Mouse (Mus musculus) 3T3-L1 (cell line): ENCODE measurements around the gene Ppp1r12b.

ENCODE experiments used
- DNase-seq: peaks from one replicate; pipeline ENCODE4 v3.0.0-alpha.2; 2015; ENCODE audit warnings: low read depth, low spot score

The Ppp1r12b gene

DNA sequence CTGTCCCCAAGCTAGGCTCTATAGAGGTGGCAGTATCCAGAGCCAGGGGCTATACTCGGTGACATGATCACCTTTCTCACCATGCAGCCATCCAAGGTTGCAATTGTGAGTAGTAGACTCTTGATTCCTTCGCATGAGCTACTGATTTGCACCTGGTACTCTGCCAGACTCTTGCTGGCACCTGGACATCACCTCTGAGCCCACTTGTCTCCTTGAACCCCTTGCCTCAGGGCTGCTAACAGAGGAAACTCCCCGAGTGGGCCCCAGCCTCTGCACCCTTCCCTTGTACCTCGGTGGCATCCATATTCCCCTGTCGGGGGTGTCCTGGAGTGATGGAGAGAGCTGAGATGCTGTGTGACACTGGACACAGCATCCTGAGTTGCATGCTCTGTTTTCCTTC, 234.3 kb downstream of the Ppp1r12b start:
- DNase-seq, result no peak

- DNase-seq, result no peak
Observed at GRCm38 (mm10) chr1:134719718-134720304, 235.9 kb downstream of the Ppp1r12b start.

GRCm38 (mm10) chr1:134715092-134715491, 240.7 kb downstream of the Ppp1r12b start:
- no peak for DNase-seq

GRCm38 (mm10) chr1:134714166-134714565, 241.6 kb downstream of the Ppp1r12b start:
- no peak for DNase-seq

DNA sequence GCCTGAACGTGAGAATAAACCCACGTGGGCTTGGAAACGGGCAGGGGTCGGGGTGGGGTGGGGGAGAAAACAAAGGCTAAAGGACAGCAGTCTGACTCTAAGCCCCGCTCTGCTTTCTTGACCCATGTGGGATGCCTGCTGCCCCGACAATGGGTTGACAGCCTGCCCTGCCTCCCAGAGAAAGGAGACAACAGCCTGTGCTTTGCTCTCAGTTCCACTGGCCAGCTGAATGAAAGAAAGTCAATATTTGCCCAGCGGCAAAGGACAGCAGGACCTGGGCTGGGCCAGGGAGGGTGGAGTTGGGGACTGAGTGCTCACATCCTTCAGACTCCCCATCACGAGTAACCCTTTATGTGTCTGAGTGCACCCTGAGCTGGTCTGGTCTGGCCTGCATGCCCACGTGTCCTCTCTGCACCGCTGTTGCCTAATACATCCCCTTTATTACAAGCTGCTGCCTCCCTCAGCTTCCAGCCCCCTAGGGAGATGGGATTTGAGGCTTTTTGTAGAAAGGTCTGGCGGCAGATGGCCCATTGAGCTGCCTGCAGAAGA, 242.2 kb downstream of the Ppp1r12b start:
- no peak for DNase-seq

- no peak for DNase-seq
Observed at GRCm38 (mm10) chr1:134712781-134713299, 242.9 kb downstream of the Ppp1r12b start.

DNA sequence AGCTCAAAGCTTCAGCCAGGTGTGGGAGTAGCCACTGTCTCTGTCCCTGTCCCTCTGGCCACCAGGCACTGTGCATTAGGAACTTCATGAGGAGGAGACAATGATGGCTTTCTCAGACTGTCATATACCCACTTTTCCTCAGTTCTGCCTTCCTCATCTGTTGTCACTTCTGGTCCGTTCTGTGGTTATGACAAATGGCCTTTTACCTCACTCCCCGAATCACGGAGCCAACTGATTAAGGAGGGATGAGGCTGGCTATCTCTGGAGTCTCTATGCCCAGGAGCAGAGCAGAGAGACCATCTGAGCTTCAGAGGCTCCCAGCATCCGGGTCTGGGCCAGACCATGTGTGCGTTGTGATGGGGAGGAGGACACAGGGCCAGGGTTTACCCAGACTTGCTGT, 244.1 kb downstream of the Ppp1r12b start:
- no peak for DNase-seq

DNA sequence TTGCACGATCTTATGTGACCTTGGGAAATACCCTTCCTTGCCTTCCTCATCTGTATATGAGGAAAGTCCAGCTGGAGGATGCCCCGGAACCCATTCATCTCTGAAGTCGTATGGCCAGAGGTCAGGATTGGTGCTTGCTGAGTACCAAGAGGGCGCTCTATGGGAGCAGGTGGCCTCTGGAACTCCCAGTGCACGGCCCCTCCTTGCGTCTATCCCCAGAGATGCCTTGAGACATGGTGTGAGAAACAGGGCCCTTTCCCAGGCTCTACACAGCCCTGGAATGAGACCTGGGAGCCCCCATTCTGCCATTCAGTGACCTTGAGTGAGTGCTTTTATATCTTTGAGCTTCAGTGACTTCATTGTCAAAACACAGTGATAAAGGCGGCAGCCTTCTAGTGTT, 244.7 kb downstream of the Ppp1r12b start:
- no peak for DNase-seq

DNA sequence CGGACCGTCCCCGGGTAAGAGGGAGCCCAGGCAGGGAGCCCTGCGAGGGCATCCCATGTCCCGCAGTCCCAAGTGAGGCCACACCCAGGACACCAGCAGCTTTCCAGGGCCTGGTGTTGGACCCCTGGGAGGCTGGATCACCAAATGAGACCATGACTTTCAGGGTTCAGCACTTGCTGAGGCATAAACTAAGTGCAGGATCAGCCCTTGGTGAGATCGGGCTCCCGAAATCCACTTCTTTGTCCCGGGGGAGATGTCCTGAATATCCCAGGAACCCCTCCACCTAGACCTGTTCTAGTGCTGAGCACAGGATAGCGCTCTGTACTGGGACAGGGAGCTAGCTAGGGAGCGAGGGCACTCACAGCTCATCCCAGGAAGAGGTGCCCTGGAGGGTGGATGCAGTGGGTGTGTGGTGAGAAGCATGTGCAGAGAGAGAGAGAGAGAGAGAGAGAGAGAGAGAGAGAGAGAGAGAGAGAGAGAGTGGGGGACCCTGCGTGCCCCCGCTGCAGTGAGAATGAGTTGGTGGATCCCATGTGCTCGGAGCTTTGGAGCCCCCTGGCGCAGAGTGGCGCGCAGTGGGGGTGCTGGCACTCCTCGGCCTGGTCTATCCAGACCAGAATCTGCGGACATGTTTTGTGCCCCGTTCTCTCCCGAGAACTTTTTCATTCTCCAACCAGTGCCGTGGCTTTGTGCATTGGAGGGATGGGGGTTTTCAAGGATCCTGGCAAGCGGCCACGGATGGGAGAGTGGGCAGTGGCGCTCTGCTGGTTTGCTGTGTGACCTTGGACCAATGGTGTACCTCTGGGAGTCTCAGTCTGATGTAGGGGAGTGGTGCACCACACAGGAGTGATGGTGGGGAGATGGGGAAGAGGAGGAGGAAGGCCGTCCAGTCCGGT, 246.1 kb downstream of the Ppp1r12b start:
- no peak for DNase-seq

DNA sequence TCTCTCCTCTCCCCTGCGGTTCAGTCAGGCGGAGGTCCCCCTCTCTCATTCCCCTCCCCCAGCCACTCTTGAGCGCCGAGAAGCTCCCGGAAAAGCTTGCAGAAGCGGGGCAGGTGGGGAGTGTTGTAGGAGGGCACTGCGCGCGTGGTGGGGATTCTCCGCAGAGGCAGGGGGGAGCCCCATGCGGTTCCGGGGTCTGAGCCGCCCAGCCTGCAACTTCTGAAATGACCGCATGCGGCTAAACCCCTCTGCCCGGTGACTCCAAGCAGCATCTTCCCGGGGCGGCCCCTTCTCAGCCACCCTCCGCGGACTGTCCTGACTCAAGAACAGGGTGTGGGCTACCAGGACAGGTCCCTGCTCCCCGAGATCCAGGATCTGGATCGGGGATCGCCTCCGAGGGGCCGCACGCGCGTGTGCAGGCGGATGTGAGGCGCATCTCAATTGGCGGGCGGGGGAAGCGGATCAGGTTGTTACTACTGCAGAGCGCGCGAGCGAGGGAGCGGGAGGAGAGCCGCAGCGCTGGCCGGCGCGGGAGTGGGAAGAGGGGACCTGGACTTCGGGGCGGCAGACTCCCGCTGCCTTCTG, 246.8 kb downstream of the Ppp1r12b start:
- no peak for DNase-seq

- DNase-seq, result no peak
Observed at GRCm38 (mm10) chr1:134708274-134708673, 247.5 kb downstream of the Ppp1r12b start.

DNA sequence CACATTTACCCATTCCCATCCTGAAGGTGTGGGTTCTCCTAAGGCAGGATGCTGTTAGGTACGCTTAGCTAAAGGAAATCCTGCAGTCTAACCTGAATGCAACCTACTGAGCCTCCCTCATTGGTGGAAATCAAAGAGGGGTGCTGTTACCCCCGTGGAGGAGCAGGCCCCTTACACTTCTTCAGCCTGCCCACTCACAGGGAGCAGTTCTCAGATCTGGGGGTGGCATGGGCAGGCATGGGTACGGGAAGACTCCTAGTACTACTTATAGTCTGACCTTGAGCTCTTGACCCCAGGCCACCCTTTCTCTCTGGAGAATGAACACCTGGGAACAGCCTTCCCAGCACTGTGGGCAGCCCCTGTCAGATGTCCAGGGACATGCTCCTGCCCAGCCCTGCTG, 248.2 kb downstream of the Ppp1r12b start:
- no peak for DNase-seq

DNA sequence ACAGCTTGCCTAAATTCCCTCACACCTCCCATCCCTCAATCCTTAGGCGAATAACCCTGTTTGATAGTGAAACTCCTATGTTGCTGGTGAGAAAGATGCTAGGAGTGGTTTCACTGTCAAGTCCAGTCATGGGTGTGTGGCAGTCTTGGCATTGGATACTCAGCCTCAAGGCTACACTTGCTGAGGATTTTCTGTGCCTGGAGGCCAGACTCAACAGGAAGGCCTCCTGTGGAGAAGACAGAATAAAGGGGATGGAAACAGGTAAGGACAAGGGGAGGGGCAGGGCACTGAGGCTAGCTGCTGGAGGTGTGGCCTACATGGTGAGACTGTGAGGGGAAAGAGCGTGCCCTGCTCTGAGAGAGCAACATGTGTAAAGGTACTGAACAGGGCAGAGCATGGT, 249.2 kb downstream of the Ppp1r12b start:
- DNase-seq, result no peak
